Mouse (Mus musculus) olfactory bulb, adult 2 months (tissue): Measurements from ENCODE around the gene Osbpl6. TPM values are rescaled to one million over a fixed set of nuclear protein-coding genes. Genes with fewer than 3 reads are reported as not detected.

Experiments
- H3K27ac ChIP-seq: fragments of 200-500 bp; 2 replicates; pipeline ENCODE4 v1.5.1; 2012; ENCODE audit warnings: low read depth, low read length; ENCODE audit not compliant: insufficient read depth
- H3K4me1 ChIP-seq: fragments of 200-500 bp; 2 replicates; pipeline ENCODE4 v1.6.1; 2012; ENCODE audit warnings: low read length; ENCODE audit not compliant: control insufficient read depth, insufficient read depth
- H3K4me3 ChIP-seq: fragments of 200-500 bp; 2 replicates; pipeline ENCODE4 v1.5.1; 2012; ENCODE audit warnings: mild to moderate bottlenecking, low read depth, low read length, moderate library complexity; ENCODE audit not compliant: insufficient read depth
- CTCF ChIP-seq: fragments of 200-500 bp; IDR thresholded peaks from 2 replicates; pipeline ENCODE4 v1.5.1; 2012; ENCODE audit warnings: low read depth, mild to moderate bottlenecking, low read length, moderate library complexity; ENCODE audit not compliant: insufficient read depth
- POLR2A ChIP-seq: fragments of 200-500 bp; IDR thresholded peaks from 2 replicates; pipeline ENCODE4 v1.6.1; 2012; ENCODE audit warnings: mild to moderate bottlenecking, low read depth, low read length, moderate library complexity; ENCODE audit not compliant: insufficient read depth
- WGBS: fragments of 180-500 bp; shearing (Covaris S2); methylation state at CpG from one replicate; pipeline ENCODE4 v1.1.7; 2018; 5-methylcytosine and 5-hydroxymethylcytosine counted together
- polyA plus RNA-seq: library from polyadenylated mRNA; stranded (reverse); fragments of >200 nt; gene quantifications from 2 replicates; pipeline ENCODE4 v1.2.4, GENCODE M21; 2012; ENCODE audit warnings: low replicate concordance; ENCODE audit not compliant: missing spikeins, insufficient read depth, insufficient read length

Osbpl6 gene
- polyA plus RNA-seq, 1 experiment, result not detected

DNA sequence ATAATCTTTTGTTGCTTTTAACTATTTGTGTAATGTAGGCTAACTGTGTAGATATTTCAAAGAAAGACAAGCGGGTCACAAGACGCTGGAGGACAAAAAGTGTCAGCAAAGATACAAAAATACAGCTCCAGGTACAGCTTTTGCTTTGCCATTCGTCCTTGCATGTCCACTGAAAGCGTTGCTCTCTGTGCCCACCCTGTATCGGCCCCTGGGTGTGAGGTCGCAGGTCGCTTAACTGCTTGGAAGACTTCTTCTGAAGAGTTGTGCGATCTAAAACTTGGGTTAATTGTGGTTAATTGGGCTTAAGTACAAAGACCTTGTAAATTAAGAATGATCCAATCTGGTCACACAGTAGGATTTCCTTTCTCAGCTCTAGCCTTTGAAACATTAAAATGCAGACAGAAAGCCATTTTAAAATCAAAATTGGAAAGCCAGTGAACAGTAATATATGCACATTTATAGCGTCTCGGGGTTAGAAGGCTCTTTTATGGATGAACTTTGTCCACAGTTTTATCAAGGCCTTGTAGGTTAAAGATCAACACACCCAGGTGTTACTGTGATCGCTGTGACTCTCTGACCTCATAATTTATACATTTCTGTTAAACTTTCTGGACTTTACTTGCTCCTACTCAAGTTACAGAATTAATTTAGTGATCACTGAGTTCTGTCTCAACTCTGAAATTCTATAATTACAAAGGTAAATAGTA, 149.7 kb downstream of the Osbpl6 start:
- TF ChIP-seq POLR2A, result no peak
- TF ChIP-seq CTCF, result no peak
- WGBS, result 79% methylated on average over 11 of the region's 11 CpGs

GRCm38 (mm10) chr2:76560146-76560545, 153.8 kb downstream of the Osbpl6 start:
- 91% methylated on average over 10 of the region's 10 CpGs for WGBS
- Histone ChIP-seq H3K4me3 (no peak overlapping the region), H3K27ac (no peak overlapping the region), H3K4me1 (no peaks in the 10 kb centered on the region)
- no peak for TF ChIP-seq CTCF
- no peak for TF ChIP-seq POLR2A

More for the DNA sequence above, 149.7 kb downstream of the Osbpl6 start:
- Histone ChIP-seq H3K4me3 (no peak overlapping the region), H3K27ac (no peak overlapping the region), H3K4me1 (no peaks in the 10 kb centered on the region)

- no peak for TF ChIP-seq POLR2A
- no peaks in the 10 kb centered on the region for H3K4me1 ChIP-seq
- 75% methylated on average over 4 of the region's 4 CpGs for WGBS
- H3K4me3 ChIP-seq, result no peak overlapping the region
- no peak overlapping the region for H3K27ac ChIP-seq
Observed at GRCm38 (mm10) chr2:76563862-76564261, 157.6 kb downstream of the Osbpl6 start.

DNA sequence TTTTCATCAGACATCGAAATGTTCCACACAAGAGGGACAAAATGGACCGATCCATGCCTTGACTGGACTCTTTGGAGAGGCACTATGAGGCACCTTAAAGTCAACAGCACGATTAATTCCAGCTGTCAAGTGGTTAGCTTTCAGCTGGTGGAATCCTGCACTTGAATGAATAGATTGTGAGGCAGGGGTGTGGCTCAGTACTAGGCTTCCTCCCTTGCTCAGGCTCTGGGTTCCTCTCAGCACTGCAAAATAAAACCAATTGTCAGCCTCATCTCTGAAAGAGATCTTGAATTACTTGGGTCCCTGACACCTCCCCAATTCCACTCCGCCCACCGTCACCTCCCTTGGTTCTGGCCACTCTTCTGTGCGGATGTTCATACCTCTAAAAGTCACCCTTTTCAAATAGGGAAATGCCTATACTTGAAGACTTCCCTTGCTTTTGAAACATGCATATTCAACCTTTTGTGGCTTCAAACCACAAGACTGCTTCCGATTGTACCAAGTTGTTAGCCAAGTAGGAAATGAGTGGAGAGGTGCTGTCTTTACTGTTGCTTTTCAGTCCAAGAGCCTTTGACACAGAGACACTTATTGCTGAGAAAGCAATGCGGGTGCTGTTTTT, 160.7 kb downstream of the Osbpl6 start:
- Histone ChIP-seq H3K27ac (no peak overlapping the region), H3K4me3 (no peak overlapping the region), H3K4me1 (no peaks in the 10 kb centered on the region)
- WGBS, result 87% methylated on average over 8 of the region's 8 CpGs
- TF ChIP-seq POLR2A (no peak), CTCF (no peak)

DNA sequence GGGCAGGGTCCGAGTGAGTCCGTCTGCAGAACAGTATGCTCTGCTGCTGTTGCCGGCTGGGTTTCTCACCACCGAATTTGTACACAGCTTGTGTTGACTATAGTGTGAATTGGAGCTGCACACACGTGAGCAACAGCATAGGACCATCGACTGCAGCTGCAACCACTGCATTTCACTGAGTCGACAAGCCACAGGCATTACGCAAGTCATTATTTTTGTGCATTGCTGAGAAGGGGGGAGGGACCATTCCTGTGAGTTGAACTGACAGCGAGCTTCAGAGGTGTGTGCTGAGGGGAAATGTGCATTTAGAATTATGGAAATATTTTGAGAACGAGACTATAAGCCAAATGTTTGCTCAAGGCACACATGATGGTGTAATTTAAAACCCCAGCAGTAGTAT, 165.2 kb downstream of the Osbpl6 start:
- no peak overlapping the region for H3K4me3 ChIP-seq
- 69% methylated on average over 10 of the region's 10 CpGs for WGBS
- TF ChIP-seq CTCF (no peak), POLR2A (no peak)
- H3K27ac ChIP-seq, result no peak overlapping the region
- H3K4me1 ChIP-seq, result no peaks in the 10 kb centered on the region

GRCm38 (mm10) chr2:76578911-76579310, 172.6 kb downstream of the Osbpl6 start:
- Histone ChIP-seq H3K27ac (no peak overlapping the region), H3K4me1 (no peaks in the 10 kb centered on the region), H3K4me3 (no peak overlapping the region)
- WGBS, result 93% methylated on average over 8 of the region's 8 CpGs
- TF ChIP-seq POLR2A (no peak), CTCF (no peak)

- Histone ChIP-seq H3K4me3 (no peak overlapping the region), H3K27ac (no peak overlapping the region), H3K4me1 (no peaks in the 10 kb centered on the region)
- 95% methylated on average over 13 of the region's 13 CpGs for WGBS
- TF ChIP-seq POLR2A, result no peak
- TF ChIP-seq CTCF, result no peak
Observed at GRCm38 (mm10) chr2:76585090-76585489, 178.8 kb downstream of the Osbpl6 start.

GRCm38 (mm10) chr2:76586906-76587305, 180.6 kb downstream of the Osbpl6 start:
- 79% methylated on average over 10 of the region's 10 CpGs for WGBS
- Histone ChIP-seq H3K4me1 (no peaks in the 10 kb centered on the region), H3K4me3 (no peak overlapping the region), H3K27ac (no peak overlapping the region)
- no peak for TF ChIP-seq CTCF
- no peak for TF ChIP-seq POLR2A

GRCm38 (mm10) chr2:76590221-76590620, 183.9 kb downstream of the Osbpl6 start:
- Histone ChIP-seq H3K4me3 (no peak overlapping the region), H3K27ac (no peak overlapping the region), H3K4me1 (no peaks in the 10 kb centered on the region)
- 93% methylated on average over 7 of the region's 7 CpGs for WGBS
- TF ChIP-seq POLR2A, result no peak
- no peak for TF ChIP-seq CTCF

DNA sequence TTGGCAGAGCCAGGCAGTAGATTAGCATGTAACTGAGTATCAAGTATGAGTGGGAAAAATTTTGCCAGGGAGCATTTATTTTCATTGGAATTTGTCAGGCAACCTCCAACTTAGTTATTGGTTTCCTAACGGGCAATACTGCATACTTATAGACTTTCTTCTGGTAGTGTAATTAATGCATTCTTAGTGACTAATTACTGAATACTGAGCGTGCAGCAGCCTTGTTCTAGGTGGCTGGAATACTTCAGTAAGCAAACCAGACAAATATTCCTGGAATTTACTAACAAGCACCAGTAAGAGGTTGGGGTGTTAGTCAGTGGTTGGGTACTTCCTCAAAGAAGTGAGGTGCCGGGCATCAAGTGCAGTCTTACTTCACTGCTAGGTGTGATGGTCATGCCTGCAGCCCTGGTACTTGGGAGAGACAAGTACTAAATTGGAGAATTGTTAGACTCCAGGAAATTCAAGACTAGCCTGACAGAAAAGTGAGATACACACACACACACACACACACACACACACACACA, 186.2 kb downstream of the Osbpl6 start:
- H3K4me3 ChIP-seq, result no peak overlapping the region
- H3K27ac ChIP-seq, result no peak overlapping the region
- TF ChIP-seq POLR2A (no peak), CTCF (no peak)
- 64% methylated on average over 3 of the region's 3 CpGs for WGBS
- H3K4me1 ChIP-seq, result no peaks in the 10 kb centered on the region
